Mouse (Mus musculus): ENCODE measurements around the gene Slc29a4.

Slc29a4 gene

DNA sequence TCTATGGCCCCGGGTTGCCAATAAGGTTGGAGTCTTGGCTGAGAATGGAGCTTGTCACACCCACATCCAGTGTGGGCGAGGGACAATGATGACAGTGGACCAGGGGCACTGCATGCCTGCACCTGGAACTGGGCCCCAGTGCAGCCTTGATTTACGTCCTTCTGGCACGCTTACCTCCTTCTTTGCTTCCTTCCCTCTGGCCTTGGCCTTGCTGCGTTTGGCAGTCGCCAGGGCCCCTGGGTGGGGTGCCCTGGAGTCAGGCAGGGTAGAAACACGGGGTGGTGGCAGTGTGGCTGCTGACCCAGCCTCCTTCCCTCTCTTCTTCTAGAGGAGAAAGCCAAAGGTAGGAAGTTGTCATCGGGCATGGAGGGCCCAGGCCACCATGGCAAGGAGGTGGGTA lies 47.6 kb downstream of the Slc29a4 start:
- no peak for DNase-seq (ENCODE audit: low read depth, low spot score)

DNA sequence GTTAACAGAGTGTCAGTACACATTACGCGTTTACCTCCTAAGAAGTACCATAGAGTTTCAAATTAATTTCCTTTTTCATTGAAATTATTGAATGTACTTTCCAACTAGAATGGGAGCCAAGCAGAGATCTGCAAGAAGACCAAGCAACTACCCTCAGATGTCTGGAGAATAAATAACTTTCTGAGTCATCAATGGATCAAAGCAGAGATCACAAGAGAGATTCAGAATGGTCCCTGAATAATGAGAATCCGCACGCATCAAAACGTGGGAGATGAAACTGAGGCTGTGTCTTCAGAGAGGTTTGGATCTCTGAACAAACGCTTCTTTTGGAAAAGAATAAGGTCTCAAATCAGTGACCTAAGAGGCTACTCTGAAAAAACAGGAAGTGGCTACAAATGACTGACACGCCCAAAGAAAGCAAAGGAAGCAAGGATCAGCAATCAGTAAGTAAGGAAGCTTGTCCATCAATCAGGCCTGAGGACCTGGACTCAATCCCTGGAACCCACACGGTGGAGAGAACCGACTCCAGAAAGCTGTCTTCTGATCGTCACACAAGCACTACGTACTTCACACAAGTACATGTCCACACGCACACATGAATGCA lies 54.8 kb downstream of the Slc29a4 start:
- no peak for DNase-seq (ENCODE audit: low read depth, low spot score)

DNA sequence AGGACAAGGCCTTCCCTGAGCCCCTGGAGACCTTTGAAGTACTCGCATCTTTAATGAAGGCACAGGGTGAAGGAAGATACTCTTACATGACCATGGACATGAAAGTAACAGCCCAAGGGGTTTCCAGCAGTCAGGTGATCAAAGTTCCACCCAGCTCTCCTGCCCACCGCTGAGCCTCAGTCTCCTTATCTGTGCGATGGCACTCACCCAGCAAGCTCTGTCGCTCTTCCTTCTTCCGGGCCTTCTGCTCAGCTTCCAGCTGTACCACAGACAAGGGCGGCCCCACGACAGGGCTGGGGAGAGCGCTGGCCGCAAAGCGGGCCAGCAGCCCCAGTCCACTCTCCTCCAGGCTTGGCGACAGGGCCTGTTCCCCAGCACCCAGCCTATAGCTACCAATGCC lies 57.9 kb downstream of the Slc29a4 start:
- no peak for DNase-seq (ENCODE audit: low read depth, low spot score)

DNA sequence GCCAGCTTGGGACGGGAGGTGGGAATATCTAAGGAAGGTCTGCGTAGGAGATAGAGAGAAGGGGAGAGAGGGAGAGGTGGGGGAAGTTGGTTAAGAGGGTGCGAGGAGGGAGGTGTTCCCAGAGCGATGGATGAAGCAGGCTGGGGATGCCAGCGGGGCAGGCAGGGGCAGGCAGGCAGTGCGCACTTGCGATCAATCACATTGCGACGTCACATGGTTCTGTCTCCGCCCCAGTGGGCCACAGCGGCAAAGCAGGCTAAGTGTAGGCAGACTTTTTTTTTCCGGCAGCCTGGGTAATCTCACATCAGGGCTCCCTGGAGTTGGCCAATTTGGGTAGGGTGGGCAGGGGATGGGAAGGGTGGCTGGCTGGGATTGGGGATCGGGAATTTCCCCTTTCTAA lies 59.9 kb downstream of the Slc29a4 start:
- DNase-seq (ENCODE audit: low read depth, low spot score), result no peak

DNA sequence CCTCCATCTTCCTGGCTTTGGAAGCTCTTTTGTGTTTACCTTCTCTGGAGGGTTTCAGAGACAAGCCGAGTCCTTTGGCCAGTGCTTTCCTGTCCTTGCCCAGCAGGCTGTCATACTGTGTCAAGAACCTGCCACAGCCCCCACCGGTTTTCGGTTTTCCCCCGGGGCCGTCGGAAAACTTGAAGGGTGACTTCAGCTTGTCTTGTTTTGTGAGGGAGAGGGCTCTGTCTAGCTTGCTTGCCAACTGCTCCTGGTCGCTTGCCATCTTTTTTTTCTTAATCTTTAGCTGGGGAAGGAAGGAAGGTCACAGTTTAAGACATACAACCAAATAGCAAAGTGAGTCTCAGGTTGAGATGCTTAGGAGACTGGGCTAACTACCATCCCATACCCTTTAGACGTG lies 67.5 kb downstream of the Slc29a4 start:
- DNase-seq (ENCODE audit: low read depth, low spot score), result no peak

DNA sequence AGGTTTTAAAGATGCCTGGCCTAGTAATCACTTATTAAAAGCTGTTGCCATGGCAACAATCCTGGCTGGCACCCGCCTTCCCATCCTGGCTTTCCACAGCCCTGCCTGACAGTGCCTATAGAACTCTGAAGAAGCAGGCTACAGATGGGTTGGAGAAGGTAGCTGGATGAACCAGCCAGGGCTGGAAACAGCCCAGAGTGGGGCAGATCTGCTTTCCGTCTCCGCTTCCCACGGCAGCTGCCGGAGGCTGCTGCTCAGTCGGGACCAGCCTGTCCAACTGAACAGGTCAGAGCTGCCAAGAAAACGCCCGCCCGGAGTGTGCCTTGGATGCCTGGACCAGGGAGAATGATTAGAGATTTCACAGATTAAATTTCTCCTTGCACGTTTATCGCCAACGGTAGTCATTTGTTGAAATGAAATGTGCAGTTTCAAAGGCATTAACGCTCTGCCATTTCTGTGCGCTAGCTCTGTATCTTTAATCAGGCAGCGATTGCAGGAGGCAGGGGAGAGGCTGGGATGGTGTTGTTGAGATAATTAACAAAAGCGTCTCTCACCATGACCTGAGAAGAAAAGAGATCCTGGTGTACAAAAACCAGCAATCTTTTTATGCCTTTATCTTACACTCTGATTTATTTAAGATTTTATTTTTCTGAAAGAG lies 69.1 kb downstream of the Slc29a4 start:
- no peak for DNase-seq (ENCODE audit: low read depth, low spot score)

DNA sequence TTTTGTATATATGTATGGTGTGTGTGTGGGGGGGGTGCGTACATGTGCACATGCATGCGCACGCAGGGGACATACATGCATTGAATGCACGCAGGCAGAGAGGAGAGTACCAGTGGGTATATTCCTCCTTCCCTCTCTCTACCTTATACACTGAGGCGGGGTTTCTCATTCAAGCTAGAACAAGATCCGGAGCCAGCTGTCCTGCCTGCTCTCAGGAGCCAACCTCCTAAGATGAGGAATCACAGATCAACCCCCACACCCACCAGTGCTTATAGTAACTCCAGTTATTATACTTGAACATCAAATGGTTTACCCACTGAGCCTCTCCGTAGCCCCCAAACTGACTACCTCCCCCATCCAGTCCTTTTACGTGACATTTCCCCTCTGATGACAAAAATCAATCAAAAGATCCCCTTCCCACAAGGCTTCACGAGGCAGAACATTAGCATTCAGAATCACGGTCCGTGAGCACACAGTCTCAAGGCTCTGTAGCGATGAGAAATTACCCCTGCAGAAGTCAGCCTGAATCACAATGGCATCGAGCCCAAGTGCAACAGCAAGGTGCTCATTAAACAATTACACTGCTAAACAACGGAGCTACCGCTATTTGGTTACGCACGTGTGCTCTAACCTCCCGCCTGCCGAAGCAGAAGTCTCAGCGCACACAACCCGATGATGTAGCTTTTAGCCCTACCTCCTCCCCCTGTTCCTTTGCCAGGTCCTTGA lies 69.9 kb downstream of the Slc29a4 start:
- DNase-seq (ENCODE audit: low read depth, low spot score), result no peak

DNA sequence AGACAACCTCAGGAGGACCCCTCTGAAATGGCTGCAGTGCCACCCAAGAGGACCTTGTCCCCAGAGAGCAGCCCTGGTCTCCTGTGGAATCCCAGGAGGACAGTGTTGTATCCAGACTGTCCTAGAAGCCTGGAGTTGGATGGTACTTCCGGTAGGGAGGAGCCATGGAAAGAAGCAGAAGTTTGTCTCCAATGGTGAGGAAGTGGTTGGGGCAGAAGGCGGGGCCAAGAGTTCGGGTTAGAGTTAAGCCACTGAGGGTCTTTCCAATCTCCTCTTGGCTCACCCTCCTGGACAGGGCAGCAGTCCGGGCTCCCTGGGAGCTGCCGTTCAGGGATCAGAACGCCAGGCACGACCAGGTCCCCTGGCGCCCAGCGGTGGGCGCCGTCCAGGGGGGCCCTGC lies 72.0 kb downstream of the Slc29a4 start:
- DNase-seq (ENCODE audit: low read depth, low spot score), result no peak

DNA sequence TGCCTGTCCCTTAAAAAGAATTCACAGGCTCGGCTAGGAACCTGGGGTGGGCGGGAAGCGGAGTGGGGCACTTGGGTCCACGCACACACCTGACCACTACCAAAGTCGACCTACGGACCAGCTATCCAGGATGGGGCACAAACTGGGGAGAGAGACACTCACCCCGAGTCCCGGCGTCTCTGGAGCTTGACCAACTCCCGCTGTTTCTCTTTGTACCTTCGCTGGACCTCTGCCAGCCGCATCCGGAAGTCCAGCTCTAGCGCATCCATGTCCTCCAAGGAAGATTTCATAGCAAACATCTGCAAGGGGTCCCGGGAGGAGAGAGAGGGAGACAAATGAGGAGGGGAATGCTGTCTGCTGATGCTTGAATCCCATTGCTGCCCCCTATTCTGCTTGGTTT lies 72.6 kb downstream of the Slc29a4 start:
- no peak for DNase-seq (ENCODE audit: low read depth, low spot score)

DNA sequence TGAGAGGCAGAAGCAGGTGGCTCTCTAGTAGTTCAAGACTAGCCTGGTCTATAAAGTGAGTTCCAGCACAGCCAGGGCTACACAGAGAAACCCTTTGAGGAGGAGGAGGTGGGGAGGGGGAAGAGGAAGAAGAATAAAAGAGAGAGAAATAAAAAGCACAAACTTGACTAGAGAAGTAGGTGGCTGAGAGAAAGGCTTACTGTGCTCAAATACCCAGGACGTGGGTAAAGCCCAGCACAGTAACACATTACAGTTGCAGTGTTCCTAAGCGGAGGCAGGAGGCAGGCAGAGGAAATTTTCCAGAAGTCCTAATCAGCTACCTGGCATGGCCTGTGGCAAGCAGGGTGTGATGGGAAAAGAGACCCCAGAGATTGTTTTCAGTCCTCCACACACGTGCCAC lies 74.4 kb downstream of the Slc29a4 start:
- no peak for DNase-seq (ENCODE audit: low read depth, low spot score)

DNA sequence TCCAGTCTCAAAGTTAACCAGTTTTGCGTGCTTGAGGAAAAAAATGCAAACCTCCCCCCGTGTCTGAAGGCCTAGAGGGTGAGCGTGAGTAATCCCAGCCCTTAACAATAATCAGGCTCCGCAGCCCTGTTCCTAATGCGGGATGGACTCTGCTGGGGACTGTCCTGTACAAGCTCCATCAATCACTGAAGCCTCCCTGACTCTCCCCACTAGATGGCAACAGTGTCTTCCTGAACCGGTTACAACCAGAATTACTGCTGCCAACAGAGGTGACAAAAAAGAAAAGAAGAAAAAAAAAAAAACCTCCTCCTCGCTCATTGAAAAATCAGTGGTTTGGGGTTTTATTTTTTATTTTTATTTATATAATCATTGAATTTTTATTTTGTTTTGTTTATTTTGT lies 75.6 kb downstream of the Slc29a4 start:
- peak; percentile 91 for DNase-seq (ENCODE audit: low read depth, low spot score)

DNA sequence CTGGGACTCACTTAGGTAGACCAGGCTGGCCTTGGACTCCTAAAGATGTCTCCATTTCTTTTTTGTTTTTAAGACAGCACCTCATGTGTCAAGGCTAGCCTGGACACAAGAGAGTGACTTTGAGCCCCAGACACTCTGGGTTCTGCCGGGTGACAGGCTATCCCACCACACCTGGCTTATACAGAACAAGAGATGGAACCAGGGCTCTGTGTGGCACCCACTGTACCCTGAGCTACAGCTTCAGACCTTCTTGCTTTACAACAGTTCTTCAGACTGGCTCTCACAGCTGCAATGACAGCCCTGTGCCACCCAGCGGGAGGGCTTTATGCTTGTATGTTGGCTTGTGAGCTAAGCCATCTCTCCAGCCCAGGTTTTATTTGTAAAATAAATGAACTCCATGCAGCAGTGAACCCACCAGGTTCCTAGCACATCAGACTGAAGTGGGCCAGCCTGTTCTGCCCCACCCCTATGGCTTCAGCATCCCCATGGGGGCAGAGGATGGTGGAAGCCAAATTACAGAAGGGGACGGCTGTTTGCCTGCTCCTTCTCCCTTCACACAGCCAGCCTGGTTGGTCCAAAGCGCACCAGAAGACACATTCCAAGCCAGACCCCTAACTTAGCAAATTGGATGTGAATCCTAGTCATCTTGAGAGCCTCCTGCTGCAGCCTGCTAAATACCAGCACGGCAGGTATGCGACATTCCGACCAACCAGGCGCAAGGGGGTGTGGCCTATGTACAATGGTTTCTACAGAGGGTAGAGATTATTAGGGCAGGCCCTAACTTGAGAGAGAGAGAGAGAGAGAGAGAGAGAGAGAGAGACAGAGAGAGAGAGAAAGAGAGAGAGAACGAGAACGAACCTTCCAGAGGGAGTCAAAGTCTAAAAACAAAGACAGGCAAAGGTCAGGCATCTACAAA lies 76.3 kb downstream of the Slc29a4 start:
- no peak for DNase-seq (ENCODE audit: low read depth, low spot score)

DNA sequence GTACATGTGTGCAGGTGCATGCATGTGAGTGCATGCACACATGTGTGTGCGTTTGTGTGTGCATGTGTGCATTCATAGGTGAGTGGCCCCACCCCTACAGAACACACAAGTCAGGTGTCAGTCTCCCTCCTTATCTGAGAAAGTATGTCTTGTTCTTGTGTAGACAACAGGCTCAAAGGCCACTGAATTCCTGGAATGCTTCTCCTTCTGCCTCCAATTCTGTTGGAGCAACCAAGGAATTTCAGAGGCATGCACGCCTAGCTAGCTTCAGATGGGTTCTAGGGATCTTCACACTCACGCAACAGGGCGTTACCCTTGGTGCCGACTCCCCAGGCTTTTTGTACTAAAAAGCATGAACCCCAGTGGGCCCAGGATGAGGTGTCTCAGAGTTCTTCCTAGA lies 77.3 kb downstream of the Slc29a4 start:
- peak; percentile 38 for DNase-seq (ENCODE audit: low read depth, low spot score)

DNA sequence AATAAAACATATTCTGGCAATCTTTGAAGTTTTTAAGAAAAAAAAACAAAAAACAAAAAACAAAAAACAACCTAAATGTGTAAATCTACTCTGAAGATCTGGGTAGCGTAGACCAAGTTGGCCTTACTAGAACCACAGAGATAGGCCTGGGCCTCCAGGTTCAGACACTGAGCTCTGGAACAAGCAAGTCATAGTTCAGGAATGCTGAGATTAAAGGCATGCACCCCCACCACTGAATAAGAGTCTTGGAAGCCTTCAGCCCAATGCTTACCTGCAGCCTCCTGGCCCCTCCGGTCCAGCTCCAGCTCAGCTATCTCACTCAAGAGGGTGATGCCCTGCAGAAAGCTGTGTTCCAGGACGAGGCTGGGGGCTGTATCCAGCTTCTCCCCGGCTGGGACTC lies 78.7 kb downstream of the Slc29a4 start:
- peak; percentile 58 for DNase-seq (ENCODE audit: low read depth, low spot score)

DNA sequence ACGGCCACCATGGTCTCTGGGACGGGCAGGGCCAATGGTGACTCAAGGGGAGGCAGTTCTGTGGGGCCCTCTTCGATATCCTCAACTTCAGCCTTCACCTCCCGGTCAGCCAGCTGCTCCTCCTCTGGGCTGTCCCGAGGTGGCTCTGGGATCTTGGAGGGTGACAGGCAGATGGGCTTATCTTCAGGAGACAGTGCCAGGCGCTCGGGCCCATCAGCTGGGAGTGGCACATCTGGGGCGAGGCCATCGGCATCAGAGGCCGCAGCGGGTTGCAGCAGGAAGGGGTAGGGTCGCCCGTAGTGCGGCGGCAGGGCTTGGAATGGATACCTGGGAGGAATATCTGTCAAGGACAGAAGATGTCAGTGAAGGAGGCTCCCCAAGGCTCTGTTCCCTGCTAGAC lies 79.7 kb downstream of the Slc29a4 start:
- DNase-seq (ENCODE audit: low read depth, low spot score), result no peak
